Mouse (Mus musculus): ENCODE results near the gene Mast4. TPM values are rescaled to one million over a fixed set of nuclear protein-coding genes. Genes with fewer than 3 reads are reported as not detected.
A peak's percentile ranks its signal among the peaks of the same experiment; 100 is the strongest.

Gene Mast4
- polyA plus RNA-seq, 1 experiment from 2014 or later, result 15.2 TPM

- Histone ChIP-seq H3K9me3 (replicated peaks) (no peaks in the 10 kb centered on the region), H3K4me2 (no peak overlapping the region), H3K9ac (no peak overlapping the region), H3K36me3 (ENCODE audit: poor library complexity, severe bottlenecking) (no peaks in the 10 kb centered on the region), H3K27ac (no peak overlapping the region), H3K4me3 (no peak overlapping the region), H3K27me3 (no peaks in the 10 kb centered on the region), H3K4me1 (peaks cover 8% of the 10 kb centered on the region; the same call in 1 of the 2 replicates)
- 15% methylated on average over 1 of the region's 1 CpGs for WGBS
- no peak for ATAC-seq
These were observed 320.1 kb downstream of the Mast4 start for GRCm38 (mm10) chr13:103014222-103014621.

GRCm38 (mm10) chr13:103005227-103005626, 329.1 kb downstream of the Mast4 start:
- H3K9ac ChIP-seq, result no peak overlapping the region
- no peak overlapping the region for H3K27ac ChIP-seq
- no peak overlapping the region for H3K4me2 ChIP-seq
- H3K9me3 ChIP-seq (replicated peaks), result no peaks in the 10 kb centered on the region
- H3K27me3 ChIP-seq, result no peaks in the 10 kb centered on the region
- no peak for ATAC-seq
- no peaks in the 10 kb centered on the region for H3K36me3 ChIP-seq (ENCODE audit: poor library complexity, severe bottlenecking)
- H3K4me3 ChIP-seq, result no peak overlapping the region
- 0 out of 2 replicates have a peak, but pooled peaks cover 3% of the 10 kb centered on the region for H3K4me1 ChIP-seq
- 86% methylated on average over 2 of the region's 2 CpGs for whole genome bisulfite sequencing

DNA sequence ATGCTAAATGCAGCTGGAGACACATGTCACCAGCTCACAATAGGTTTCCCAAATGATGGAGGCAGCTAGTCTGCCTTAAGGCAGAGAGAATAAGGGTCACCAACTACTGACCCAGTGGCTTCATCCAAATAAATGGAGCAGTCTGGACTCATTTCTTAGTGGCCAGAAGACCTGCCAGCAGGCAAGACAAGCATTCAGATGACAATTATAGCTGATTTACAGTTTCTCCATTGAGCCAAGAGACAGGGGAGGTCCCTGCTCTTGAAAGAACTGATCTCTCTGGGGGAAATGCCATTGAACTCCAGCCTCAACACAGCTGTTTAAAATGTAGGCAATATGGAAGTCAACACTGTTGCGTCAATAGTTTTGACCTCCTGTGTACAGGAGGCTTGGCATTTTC, 332.5 kb downstream of the Mast4 start:
- H3K27ac ChIP-seq, result no peak overlapping the region
- WGBS, result 76% methylated on average over 1 of the region's 1 CpGs
- H3K36me3 ChIP-seq (ENCODE audit: poor library complexity, severe bottlenecking), result no peaks in the 10 kb centered on the region
- no peak overlapping the region for H3K9ac ChIP-seq
- H3K27me3 ChIP-seq, result no peaks in the 10 kb centered on the region
- no peak overlapping the region for H3K4me3 ChIP-seq
- H3K4me2 ChIP-seq, result no peak overlapping the region
- no peaks in the 10 kb centered on the region for H3K9me3 ChIP-seq (replicated peaks)
- no peak for ATAC-seq
- H3K4me1 ChIP-seq, result 0 out of 2 replicates have a peak, but pooled peaks cover 3% of the 10 kb centered on the region

DNA sequence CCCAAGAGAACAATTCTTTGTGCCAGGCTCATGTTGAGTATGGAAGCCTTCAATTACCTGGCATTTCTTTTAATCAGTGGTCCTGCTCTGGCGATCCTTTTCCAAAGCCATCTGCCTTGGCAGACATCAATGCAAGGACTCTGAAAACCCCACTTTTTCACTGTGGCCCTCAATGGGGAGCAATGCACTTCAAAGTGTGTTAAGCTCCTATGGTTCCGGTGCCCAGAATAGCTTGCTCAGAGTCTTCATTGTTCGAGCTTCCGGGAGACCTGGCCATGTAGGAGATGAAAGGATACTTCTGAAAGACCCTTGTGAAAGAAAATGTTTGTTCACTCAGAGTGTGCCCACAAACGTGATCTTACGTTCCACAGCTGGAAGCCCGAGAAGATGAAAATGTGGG, 333.4 kb downstream of the Mast4 start:
- no peaks in the 10 kb centered on the region for H3K27me3 ChIP-seq

GRCm38 (mm10) chr13:102994098-102994497, 340.2 kb downstream of the Mast4 start:
- Histone ChIP-seq H3K27ac (no peak overlapping the region), H3K9me3 (replicated peaks) (no peaks in the 10 kb centered on the region), H3K9ac (no peak overlapping the region), H3K36me3 (ENCODE audit: poor library complexity, severe bottlenecking) (no peaks in the 10 kb centered on the region), H3K4me3 (no peak overlapping the region), H3K27me3 (no peaks in the 10 kb centered on the region), H3K4me1 (0 out of 2 replicates have a peak, but pooled peaks cover 2% of the 10 kb centered on the region), H3K4me2 (no peak overlapping the region)
- 90% methylated on average over 11 of the region's 11 CpGs for WGBS
- no peak for ATAC-seq

More for the DNA sequence above, 333.4 kb downstream of the Mast4 start:
- Histone ChIP-seq H3K4me2 (no peak overlapping the region), H3K4me1 (0 out of 2 replicates have a peak, but pooled peaks cover 3% of the 10 kb centered on the region), H3K4me3 (no peak overlapping the region), H3K36me3 (ENCODE audit: poor library complexity, severe bottlenecking) (no peaks in the 10 kb centered on the region), H3K9me3 (replicated peaks) (no peaks in the 10 kb centered on the region), H3K27ac (no peak overlapping the region), H3K9ac (no peak overlapping the region)
- peak; percentile 61; the same call in 1 of the 2 replicates for ATAC-seq
- 14% methylated on average over 7 of the region's 7 CpGs for WGBS

GRCm38 (mm10) chr13:102992680-102993423, 341.4 kb downstream of the Mast4 start:
- no peak overlapping the region for H3K4me2 ChIP-seq
- no peaks in the 10 kb centered on the region for H3K36me3 ChIP-seq (ENCODE audit: poor library complexity, severe bottlenecking)
- no peak overlapping the region for H3K4me3 ChIP-seq
- no peak overlapping the region for H3K27ac ChIP-seq
- ATAC-seq, result no peak
- H3K9ac ChIP-seq, result no peak overlapping the region
- H3K27me3 ChIP-seq, result no peaks in the 10 kb centered on the region
- H3K4me1 ChIP-seq, result 0 out of 2 replicates have a peak, but pooled peaks cover 2% of the 10 kb centered on the region
- WGBS, result 86% methylated on average over 7 of the region's 7 CpGs
- H3K9me3 ChIP-seq (replicated peaks), result no peaks in the 10 kb centered on the region

DNA sequence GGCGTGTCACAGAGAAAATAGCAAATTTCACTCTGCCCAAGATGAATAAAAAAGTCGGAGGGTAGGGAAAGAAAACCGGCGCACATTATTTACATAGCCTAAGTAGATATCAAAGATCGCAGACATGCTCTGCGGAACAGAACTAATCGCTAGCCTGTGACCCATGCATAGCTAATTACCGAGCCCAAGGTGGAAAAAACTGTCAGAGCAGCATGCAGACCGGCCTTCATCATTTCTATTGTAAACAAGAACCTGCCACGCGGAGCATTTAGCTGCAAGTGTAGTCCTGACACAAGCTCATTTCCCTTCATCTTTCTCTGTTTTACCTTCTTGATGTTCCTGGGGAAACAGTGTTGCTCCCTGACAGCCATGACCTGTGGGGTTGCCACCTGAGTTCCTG, 342.4 kb downstream of the Mast4 start:
- H3K9ac ChIP-seq, result no peak overlapping the region
- 56% methylated on average over 11 of the region's 11 CpGs for WGBS
- no peak overlapping the region for H3K4me2 ChIP-seq
- H3K36me3 ChIP-seq (ENCODE audit: poor library complexity, severe bottlenecking), result no peaks in the 10 kb centered on the region
- no peak overlapping the region for H3K27ac ChIP-seq
- H3K4me1 ChIP-seq, result 0 out of 2 replicates have a peak, but pooled peaks cover 2% of the 10 kb centered on the region
- no peaks in the 10 kb centered on the region for H3K27me3 ChIP-seq
- H3K4me3 ChIP-seq, result no peak overlapping the region
- ATAC-seq, result no peak
- H3K9me3 ChIP-seq (replicated peaks), result no peaks in the 10 kb centered on the region

GRCm38 (mm10) chr13:102991196-102991595, 343.1 kb downstream of the Mast4 start:
- no peak overlapping the region for H3K4me2 ChIP-seq
- 92% methylated on average over 7 of the region's 7 CpGs for WGBS
- H3K9ac ChIP-seq, result no peak overlapping the region
- no peaks in the 10 kb centered on the region for H3K27me3 ChIP-seq
- H3K9me3 ChIP-seq (replicated peaks), result no peaks in the 10 kb centered on the region
- no peak overlapping the region for H3K27ac ChIP-seq
- H3K4me1 ChIP-seq, result 0 out of 2 replicates have a peak, but pooled peaks cover 2% of the 10 kb centered on the region
- H3K36me3 ChIP-seq (ENCODE audit: poor library complexity, severe bottlenecking), result no peaks in the 10 kb centered on the region
- ATAC-seq, result no peak
- H3K4me3 ChIP-seq, result no peak overlapping the region

- Histone ChIP-seq H3K4me1 (0 out of 2 replicates have a peak, but pooled peaks cover 2% of the 10 kb centered on the region), H3K27me3 (no peaks in the 10 kb centered on the region), H3K36me3 (ENCODE audit: poor library complexity, severe bottlenecking) (no peaks in the 10 kb centered on the region), H3K4me2 (no peak overlapping the region), H3K9me3 (replicated peaks) (no peaks in the 10 kb centered on the region), H3K27ac (no peak overlapping the region), H3K9ac (no peak overlapping the region), H3K4me3 (no peak overlapping the region)
- 93% methylated on average over 1 of the region's 1 CpGs for WGBS
- no peak for ATAC-seq
These were observed 344.2 kb downstream of the Mast4 start for GRCm38 (mm10) chr13:102990085-102990484.

DNA sequence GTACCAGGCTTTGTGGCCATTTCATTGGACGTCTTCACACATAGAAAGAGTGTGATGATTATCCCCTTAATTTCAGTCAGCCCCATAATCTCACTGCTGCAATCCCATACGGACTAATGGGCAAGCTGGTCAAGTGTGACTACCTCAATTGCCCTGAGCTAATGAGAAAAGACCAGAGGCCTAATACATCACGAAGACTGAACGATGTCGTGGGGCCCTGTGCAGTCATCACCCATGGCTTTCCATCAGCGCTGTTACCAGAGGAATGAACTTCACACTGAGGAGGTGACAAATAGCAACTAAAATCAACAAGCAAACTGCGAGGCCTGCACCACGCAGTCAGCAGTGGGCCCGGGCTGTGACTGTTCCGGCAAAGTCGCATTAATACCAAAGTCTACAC, 344.7 kb downstream of the Mast4 start:
- H3K4me3 ChIP-seq, result no peak overlapping the region
- H3K36me3 ChIP-seq (ENCODE audit: poor library complexity, severe bottlenecking), result no peaks in the 10 kb centered on the region
- no peak for ATAC-seq
- H3K4me1 ChIP-seq, result 0 out of 2 replicates have a peak, but pooled peaks cover 2% of the 10 kb centered on the region
- H3K27me3 ChIP-seq, result no peaks in the 10 kb centered on the region
- 72% methylated on average over 11 of the region's 11 CpGs for WGBS
- H3K9ac ChIP-seq, result no peak overlapping the region
- no peak overlapping the region for H3K27ac ChIP-seq
- no peak overlapping the region for H3K4me2 ChIP-seq
- H3K9me3 ChIP-seq (replicated peaks), result no peaks in the 10 kb centered on the region

GRCm38 (mm10) chr13:102988976-102989375, 345.3 kb downstream of the Mast4 start:
- Histone ChIP-seq H3K9ac (no peak overlapping the region), H3K4me1 (0 out of 2 replicates have a peak, but pooled peaks cover 2% of the 10 kb centered on the region), H3K9me3 (replicated peaks) (0 out of 2 replicates have a peak, but pooled peaks cover 5% of the 10 kb centered on the region), H3K27me3 (no peaks in the 10 kb centered on the region), H3K36me3 (ENCODE audit: poor library complexity, severe bottlenecking) (no peaks in the 10 kb centered on the region), H3K4me3 (no peak overlapping the region), H3K27ac (no peak overlapping the region), H3K4me2 (no peak overlapping the region)
- 89% methylated on average over 4 of the region's 4 CpGs for WGBS
- no peak for ATAC-seq

DNA sequence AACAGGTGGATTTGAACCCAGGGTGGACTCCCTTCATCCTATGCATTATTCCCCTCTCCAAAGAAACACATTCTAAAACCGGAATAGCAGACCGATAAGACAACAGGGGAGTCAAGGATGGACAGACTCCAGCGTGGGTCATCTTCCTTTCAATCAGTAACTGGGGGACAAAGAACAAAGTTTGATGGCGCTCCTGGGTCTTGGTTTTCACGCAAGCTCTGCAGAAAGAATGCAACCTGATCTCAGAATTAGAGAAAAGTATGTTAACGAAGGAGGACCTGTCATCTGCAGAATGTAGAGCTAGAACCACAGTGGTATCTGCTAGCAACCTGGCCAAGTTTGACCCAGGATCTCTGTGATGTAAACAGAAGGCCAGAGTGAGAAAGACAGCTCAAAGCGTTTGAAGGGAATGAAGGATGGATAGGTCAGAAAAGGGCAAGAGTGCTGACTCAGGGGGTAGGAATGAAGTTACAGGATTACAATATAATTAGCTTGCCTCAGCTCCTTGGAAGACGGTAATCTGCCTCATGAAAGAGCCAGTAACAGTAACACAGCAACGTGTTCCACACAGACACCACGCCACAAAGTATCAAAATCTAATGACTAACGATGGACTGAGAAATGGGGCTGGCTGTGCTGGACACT, 345.9 kb downstream of the Mast4 start:
- Histone ChIP-seq H3K4me2 (no peak overlapping the region), H3K4me1 (0 out of 2 replicates have a peak, but pooled peaks cover 2% of the 10 kb centered on the region), H3K9me3 (replicated peaks) (0 out of 2 replicates have a peak, but pooled peaks cover 5% of the 10 kb centered on the region), H3K9ac (no peak overlapping the region), H3K27ac (no peak overlapping the region), H3K36me3 (ENCODE audit: poor library complexity, severe bottlenecking) (no peaks in the 10 kb centered on the region), H3K4me3 (no peak overlapping the region), H3K27me3 (no peaks in the 10 kb centered on the region)
- ATAC-seq, result no peak
- 71% methylated on average over 11 of the region's 11 CpGs for WGBS
